Mouse (Mus musculus): ENCODE data around the gene Gal.

GRCm38 (mm10) chr19:3429156-3429816 lies 14.9 kb upstream of the Gal start:
- no peak for TF ChIP-seq CTCF (IDR thresholded peaks at IDR 0.05; ENCODE audit: low read depth)
- no peak for TF ChIP-seq EP300 (IDR thresholded peaks at IDR 0.05; ENCODE audit: low read depth)

Data from liver, embryonic 14.5 days (tissue).